Mouse (Mus musculus) adrenal gland, postnatal 25 days (tissue): ENCODE measurements at regions not wholly inside any gene's neighbourhood (a gene's known extent, or its start where the extent isn't known, plus 50 kb on each side); places are given as distances from the start of the nearest gene placed in this dataset.

ENCODE experiments used
- DNase-seq: peaks from one replicate; pipeline ENCODE4 v3.0.0; 2021; ENCODE audit warnings: mixed read lengths

DNA sequence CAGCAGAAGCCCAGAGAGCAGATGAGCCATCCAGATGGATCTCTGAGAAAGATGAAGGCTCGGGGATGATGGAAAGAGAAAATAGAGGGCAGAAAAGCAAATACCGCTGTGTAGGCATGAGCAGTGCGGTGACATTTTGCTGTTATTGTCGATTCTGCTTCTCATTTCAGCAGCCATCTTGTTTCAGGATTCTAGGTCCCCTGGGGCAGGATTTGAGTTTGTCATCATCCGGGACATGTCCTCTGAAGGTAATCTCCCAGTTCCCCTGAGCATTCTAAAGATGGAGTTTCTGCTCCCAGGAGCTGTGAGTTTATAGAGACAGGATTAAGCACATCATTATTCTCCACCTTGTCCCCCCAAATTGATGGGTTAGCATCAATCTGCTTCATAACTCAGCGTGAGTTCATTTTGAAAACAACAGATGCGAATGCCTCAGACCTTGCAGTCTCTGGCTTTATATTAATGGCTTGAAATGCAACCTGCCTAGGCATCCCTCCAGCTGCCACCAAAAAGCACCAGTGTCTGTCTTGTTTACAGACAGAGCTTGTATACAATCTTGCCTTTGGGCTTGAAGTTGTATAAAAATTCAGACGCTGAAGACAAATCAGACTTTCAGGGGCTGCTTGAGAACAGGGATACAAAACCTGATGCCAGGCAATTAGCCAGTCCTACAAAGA lies 128.6 kb upstream of the Foxa2 start:
- DNase-seq, result no peak

DNA sequence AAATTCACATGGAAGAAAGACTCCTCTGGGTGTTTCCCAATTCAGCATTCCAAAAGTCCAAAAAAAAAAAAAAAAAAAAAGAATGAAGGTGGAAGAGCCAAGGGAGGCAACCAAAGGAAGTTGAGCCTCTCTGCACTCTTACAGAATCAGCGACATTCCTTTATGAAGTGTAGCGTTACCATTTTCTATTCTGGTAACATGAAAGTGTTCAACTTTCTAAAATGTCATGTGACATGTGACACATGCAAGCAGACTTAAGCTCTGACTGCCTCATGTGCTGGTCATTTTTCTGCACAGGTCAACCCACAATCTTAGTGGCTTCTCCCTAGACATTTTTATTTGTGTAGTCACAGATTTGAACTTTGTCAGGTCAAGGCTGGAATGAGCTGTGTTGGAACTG lies 133.5 kb upstream of the Foxa2 start:
- DNase-seq, result no peak

DNA sequence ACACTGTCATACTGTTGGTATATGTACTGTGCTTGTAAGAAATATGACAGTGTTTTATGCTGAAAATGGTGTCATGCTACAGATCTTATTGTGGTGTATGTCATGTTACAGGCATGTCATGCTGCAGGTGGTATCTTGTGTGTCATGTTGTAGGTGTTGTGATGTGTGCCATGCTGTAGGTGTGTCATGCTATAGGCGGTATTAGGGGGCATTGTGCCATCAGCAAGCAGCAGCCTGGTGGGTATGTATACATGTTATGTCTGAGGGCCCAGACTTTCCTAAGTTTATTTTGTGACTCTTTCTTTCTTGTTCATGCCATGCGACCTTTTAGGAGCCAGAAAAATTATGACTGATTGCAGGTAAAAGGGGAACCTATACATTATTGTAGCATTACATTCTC lies 134.7 kb upstream of the Foxa2 start:
- DNase-seq, result no peak

DNA sequence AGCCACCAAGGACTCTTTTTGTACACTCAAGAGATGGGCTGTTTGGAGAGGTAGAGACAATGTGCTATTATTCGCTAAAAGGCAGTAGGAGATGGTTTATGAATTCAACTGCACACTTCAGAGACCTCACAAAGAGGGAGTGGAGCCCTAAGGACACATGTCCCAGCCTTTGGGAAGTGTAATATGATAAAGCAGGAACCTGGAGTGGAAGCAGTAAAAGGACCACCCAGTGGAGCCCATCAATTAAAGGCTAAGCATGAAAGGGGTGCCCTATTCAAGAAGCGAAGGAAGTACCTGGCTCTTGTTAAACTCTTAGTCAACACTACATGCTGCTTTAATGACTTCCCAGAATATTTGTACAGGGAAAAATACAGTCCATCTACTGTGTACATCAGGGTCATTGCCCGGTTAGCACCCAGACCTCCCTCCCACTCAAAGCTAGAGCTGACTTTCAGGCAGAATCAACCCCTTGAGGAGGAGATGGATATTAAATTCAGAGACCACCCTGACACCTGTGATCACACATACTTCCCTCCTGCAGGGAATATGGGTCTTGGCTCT lies 135.8 kb upstream of the Foxa2 start:
- no peak for DNase-seq

DNA sequence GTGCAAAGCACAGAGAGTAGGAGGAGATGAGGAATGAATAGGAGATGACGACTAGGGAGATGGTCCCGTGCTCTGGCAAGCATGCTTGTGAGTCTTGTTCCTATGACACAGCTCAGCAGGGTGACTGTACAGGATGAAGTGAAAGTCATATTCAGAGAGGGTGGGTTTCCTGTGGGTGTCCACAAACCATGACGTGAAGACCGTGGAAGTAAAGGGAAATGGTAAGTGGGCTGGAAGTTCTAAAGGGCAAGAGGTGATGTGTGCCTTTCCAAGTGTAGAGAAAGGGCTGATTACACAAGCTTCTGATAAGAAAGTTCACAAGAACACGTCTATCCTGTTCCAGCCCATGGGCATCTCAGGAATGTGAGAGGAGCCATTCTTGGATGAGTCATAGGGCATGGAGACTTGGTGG lies 138.0 kb upstream of the Foxa2 start:
- DNase-seq, result no peak

DNA sequence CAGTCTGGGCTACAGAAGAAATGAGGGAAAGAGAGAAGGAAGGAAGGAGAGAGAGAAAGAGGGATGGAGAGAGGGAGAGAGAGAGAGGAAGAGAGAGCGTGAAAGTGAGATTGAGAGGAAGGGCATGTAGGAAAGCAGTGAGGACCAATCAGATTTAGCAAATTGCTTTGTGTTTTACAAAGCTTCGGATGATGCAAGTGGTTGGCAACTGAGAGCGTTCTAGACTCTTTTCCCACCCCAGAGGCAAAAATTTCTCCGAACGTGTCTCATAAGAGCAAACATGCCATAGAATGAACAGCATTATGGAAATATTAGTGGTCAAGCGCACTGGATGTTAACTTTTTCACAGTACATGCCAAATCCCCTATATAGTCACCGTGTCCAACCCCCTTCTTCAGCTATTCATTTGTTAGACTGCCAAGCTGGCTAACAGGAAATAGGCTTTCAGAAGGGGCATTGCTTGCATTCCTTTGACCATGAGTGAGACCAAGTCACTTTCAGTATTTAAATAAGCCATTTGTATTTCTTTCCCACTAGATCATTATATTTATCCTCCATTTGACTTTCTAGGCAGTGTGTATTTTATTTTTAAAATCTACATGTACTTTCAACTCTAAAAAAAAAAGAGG lies 139.7 kb upstream of the Foxa2 start:
- no peak for DNase-seq

DNA sequence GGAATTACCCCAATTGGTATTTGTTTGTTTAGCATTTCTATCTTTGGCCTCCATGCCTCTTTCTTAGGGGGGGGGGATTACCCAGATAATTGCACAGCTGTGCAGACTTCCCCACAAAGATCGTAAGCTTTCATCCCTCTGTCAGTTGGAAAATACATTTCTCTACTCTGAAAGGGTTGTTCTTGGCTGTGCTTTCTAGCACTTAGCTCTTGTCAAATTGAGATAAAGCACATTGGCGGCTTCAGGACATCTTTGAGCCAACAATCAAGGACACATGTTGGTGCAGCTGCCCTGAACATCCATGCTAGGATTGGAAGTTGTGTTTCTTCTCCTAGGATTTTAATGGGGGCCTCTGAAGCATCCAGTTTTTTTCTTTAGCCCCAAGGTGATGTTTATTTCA lies 142.1 kb upstream of the Foxa2 start:
- no peak for DNase-seq

DNA sequence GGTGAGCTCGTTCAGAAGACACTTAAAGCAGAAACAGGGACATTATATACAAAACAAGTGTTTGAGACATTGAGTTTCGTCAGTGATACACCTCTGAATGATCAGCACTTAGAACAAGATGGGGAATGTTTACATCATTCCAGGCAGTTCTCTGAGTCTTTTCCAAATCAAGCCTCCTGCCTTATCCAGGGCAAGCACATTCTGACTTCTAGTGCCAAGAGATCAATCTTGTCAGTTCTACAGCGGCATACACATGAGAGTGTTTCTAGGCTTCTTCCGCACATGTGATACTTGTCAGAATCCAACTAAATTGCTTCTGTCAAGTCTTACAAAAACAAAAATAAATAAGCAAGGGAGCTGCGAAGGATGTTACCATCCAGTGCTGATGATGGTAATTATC lies 142.5 kb upstream of the Foxa2 start:
- no peak for DNase-seq

DNA sequence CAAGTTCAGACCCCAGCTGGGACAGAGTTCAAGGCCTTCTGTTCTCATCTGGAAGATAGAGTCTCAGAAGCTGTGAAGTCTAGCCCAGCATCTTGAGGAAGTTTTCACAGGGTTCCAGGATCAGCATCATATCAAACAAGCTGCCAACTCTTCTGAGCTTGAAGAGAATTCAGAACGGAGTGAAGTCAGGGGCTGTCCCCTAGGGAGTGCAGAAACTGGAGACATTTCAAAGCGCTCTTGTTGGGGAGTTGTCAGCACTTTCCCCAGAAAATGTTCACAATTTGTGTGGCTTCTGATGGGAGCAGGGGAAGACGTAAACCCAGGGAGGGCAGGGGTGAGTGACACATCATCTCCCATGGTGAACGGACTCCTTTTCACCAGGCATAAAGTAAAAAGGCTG lies 146.2 kb upstream of the Foxa2 start:
- no peak for DNase-seq

DNA sequence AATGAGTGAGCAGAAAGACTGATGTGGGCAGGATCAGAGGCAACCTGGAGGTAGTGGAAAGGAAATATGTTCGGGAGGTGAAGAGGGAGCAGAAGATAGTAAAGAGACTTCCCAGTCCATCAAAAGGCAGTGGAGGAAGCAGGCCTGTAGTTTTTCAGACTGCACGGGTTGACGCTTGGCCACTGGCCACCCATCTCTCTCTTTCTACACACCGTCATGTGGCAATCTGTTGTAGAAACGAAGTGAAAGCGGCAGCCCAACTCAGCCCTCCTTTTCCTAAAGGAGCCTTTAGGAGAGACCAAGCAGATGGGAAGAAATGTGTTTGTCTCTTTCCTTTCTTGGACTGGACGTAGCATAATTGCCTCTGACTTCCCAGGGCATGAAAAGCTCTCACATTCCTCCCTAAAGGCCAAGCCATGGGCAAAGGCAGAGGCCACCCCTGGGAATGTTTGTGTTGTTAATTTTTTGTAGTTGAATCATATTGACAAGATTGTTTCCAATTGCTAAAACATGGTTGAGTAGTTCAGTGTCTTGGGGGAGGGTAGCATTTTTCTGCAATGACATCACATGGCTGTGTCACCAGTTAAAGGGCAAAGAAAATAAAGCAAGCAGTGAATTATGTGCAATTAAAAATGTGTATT lies 150.7 kb upstream of the Foxa2 start:
- peak; percentile 3 for DNase-seq

DNA sequence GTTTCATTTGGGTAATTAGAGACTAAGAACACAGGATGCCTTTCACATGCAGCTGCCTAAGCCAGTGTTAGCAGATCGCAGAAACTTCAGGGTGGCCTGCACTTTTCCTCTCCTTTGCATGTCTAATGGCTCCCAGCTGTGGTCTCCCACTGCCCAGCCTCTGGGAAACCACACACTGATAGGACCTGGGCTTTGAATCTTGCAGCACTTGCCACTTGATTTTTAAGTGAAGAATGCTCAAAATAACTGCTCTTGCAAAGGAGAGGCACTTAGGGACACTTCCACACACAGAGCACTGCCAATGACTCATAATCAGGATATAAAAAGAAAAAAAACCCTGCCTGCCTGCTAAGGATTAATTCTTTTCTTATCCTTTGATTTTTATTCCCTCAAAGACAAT lies 159.9 kb upstream of the Foxa2 start:
- no peak for DNase-seq

DNA sequence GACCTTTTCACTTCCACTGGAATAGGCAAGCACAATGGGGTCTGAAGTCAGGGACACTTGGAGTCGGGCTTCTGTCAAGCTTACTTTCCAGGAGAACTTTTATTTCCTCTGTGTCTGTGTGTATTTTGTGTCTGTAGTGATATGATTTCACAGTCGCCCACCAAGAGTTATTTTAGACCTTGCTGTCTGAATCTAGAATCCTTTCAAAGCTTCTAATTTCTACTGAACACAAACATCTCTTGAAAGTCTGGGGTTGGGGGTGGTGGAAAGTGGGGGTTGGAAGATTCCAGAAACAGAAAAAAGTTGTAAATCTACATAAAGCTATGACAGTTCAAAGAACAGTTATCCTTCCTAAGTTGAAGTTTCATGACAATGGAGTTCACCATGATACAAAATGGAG lies 164.0 kb upstream of the Foxa2 start:
- no peak for DNase-seq

DNA sequence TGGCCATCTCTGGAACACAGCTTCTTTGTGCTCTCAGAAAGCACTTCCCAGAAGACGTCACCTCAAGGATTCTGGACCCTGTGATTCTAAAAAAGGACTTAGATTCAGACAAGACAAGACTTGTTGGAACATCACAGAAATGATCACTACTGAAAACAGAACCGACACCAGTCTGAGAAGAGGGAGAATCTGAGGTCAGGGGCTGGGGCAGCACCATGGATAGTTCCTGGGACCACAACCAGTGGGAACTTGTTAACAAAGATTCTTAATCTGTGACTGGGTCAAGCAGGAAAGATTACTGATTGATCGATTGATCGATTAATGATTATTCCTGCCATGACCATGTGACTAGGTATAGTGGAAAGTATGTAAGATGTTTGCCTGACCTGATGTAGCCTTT lies 170.4 kb upstream of the Foxa2 start:
- no peak for DNase-seq

DNA sequence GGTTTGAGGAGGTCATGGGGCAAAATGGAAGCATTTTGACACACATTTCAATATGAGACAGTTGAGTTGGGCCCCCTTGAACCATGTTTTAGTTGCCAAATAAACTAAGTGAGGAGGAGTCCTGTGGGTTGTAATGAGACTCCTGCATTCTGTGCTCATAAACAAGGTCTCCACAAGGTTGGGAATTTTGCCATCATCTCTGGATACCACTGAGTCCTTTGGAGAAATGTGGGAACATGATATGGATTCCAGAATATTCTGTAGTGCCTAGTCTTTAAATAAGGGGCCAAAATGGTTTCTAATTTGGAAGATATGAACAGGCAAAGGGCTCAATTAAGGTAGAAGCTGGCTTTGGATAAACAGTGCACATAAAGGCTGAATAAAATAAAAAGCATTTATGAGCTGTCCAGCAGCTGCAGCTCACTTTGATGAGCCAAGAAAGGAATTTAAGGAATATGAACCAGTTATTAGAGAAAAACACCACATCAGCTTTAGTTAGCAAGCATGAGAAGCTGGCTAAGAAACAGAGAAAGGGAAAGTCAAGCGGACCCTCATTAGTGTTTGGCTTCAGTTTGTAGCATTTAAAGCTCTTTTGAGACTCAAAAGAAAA lies 161.3 kb upstream of the Sstr4 start:
- DNase-seq, result no peak

DNA sequence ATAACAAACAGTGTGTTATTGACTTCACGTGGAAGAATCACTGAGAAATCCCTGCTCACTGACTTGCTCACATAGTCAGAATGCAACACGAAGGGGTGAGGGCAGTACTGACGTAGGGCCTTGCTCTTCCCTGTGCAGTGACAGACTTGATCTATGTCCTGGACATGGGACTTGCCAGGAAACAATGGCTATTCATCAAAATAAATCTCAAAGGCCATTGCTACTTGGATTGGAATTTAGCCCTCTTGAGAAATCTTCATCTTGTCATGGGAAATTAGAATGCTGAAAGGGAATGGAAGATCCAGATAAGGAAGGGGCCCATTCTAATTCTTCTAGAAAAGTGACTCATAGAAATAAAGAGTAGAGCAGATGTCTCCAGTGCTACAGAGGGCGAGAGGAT lies 158.0 kb upstream of the Sstr4 start:
- no peak for DNase-seq

DNA sequence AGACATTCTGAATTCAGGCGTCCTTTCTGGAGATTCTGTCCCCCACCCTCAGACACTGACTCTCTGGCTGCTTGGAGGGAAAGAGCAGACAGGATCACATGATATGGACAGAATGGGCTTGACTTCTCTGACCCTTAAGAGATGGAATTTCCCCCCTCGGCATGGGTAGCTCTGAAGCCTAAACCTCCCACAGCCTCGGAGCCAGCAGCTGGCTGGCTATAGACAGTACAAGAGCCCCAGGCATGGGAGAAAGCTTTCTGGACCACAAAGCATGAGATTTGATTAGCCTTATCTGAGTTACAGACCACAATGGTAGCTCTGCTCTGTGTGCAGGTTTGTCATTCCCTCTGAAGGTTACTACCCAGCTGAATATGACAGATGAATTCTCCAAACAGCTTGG lies 156.1 kb upstream of the Sstr4 start:
- DNase-seq, result no peak

DNA sequence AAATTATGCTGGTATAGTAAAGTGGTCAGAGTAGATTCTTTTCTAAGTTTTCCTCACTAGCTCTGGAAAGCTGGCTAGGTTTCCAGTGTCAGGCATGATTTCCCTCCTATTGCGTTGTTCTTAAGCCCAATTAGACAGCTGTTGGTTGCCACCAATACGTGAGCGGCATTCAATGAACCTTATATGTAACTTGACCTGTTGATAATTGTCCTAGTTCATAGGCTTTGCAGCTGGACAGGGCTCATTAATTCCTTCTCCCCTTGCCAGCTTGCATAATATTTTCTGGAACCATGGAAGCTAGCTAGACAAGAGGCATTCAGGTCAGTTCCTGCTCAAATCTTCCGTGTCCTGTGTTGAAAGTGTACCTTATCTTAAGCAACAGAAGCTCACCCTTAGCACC lies 152.9 kb upstream of the Sstr4 start:
- DNase-seq, result no peak

DNA sequence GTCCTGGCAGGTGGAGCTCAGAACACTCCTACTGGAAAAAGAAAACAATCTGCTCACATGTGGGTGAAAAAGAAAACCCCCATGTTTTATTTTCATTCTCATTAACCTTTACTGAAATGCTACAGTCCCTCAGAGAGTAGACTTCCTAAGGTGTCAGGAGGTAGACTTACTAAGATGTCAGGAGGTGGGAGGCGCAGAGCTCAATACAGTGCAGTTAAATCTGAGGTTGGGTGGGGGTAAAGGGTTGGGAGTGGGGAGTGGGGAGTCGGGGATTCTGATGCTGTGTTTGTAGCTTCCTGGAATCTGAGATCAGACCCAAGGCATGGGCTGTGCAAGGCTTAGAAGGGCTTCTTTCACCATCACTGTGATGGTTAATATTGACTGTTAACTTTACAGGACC lies 149.6 kb upstream of the Sstr4 start:
- DNase-seq, result no peak

DNA sequence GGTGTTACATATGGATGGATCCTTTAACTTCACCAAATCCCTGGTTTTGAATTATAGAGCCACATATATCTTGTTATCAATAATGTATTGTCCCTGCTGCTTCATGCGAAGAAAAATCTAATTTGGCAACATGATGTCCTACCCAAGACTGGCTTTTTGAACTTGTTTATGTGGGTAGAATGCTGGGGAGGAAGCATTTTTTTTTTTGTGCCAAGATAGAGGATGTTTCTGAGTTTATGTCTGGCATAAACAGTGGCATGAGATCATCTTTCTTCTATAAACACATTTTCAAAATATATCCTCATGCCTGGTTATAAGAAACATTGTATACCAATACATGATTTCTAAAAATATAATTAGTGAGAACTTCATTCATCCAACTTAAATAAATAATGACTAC lies 144.2 kb upstream of the Sstr4 start:
- DNase-seq, result no peak

DNA sequence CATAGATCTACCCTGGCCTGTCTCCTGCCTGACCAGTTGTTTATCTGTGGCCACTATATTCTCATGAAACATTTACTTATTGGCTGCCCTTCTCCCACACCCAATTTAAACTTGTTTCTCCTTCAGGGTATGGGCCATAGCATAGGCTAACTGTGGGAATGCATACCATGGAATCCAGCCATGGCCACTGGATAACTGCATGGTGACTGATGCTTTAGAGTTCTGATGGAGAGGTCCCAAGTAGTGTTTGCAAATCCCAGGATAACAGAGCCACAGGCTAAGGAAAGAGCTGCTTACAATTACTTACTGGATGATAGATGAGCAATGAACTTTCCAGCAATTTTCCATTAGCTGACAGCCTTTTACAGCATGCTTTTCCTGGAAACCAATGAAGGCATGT lies 139.5 kb upstream of the Sstr4 start:
- no peak for DNase-seq

DNA sequence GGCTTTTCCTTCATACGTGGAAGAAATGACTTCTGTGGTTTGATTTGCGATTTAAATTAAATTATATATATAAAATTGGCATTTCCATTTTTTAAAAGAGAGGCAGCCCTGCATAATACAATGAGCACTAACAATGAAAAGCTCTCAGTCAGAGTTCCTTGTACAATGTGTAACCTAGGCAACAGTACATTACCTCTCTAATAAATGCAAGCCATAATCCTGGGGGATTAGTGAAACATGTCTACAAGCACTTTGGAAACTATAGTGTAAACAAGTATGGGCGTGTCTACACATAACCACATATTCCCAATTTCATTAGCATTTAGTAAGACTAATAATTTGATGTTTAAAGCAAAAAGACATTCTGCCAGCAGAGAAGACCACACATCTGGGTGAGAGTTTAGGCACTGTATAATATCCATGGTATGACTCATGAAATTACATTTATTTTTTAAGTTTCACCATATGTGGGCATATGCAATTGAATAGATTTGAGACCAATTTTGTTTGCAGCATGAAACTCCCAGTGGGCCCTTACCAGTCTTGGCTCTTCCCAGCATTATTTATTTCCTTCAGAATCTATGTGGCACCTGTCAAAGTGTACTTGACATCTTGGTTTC lies 130.9 kb upstream of the Sstr4 start:
- no peak for DNase-seq

DNA sequence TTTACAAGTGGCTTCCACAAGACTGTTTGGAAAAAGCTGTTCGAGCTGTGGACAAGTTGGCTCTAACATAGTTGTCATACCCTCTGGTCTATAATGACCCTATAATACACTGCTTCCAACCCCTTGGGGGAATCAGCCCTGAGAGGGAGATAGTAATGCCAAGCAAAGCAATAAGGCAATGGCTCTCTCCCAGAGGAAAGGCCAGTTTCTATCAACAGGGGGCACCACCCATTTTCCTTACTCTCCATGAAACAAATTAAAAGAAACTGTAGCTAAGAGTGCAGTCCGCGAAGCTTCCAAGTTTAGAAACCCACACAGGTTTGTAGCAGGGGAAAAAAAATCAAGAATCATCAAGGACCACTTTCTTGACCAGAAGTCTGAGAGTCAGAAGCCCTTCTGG lies 115.9 kb upstream of the Sstr4 start:
- no peak for DNase-seq

DNA sequence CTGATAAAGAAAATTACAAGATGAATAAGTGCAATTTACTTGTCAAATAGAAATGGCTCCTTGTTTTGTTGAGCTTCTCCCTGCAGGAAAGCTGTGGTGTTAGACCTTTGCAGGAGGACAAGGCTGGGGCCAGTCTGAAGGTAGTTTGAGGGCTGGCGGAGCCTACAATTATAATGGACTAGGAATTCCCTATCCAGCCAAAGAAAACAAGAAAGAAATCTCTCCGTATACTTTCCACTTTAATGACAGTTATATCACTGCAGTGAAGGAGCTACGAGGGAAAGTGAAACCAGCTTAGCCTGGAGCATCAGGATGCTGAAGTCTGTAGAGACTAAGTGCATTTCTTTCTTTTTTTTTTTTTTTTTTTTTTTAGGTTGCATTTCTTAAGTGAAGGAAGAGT lies 104.8 kb upstream of the Sstr4 start:
- no peak for DNase-seq
